Mouse (Mus musculus): Measurements from ENCODE around the gene Tmprss3. TPM values are rescaled to one million over a fixed set of nuclear protein-coding genes. Genes with fewer than 3 reads are reported as not detected.

The Tmprss3 gene
- polyA plus RNA-seq, 1 experiment from 2014 or later, result not detected

- Histone ChIP-seq H3K36me3 (ENCODE audit: insufficient read depth) (no peaks in the 10 kb centered on the region), H3K27me3 (ENCODE audit: insufficient read depth, low read length) (no peaks in the 10 kb centered on the region), H3K9me3 (ENCODE audit: low read depth, low read length) (no peaks in the 10 kb centered on the region), H3K9ac (no peak overlapping the region), H3K4me1 (ENCODE audit: insufficient read depth) (peaks cover 3% of the 10 kb centered on the region; the same call in 1 of the 2 replicates), H3K4me3 (ENCODE audit: low read depth, low read length) (no peak overlapping the region), H3K4me2 (no peak overlapping the region), H3K27ac (ENCODE audit: low read depth) (no peak overlapping the region)
- 84% methylated on average over 6 of the region's 6 CpGs for WGBS
- TF ChIP-seq CTCF (IDR thresholded peaks at IDR 0.05; ENCODE audit: low read depth), result no peak
- DNase-seq (no peak), ATAC-seq (ENCODE audit: insufficient read depth) (no peak)
These were observed 3.6 kb downstream of the Tmprss3 start for GRCm38 (mm10) chr17:31195207-31195606.

GRCm38 (mm10) chr17:31193360-31193759 lies 5.4 kb downstream of the Tmprss3 start:
- no peak overlapping the region for H3K4me2 ChIP-seq
- no peak overlapping the region for H3K4me3 ChIP-seq (ENCODE audit: low read depth, low read length)
- H3K36me3 ChIP-seq (ENCODE audit: insufficient read depth), result no peaks in the 10 kb centered on the region
- DNase-seq (no peak), ATAC-seq (ENCODE audit: insufficient read depth) (no peak)
- H3K9ac ChIP-seq, result no peak overlapping the region
- no peaks in the 10 kb centered on the region for H3K9me3 ChIP-seq (ENCODE audit: low read depth, low read length)
- no peak for TF ChIP-seq CTCF (IDR thresholded peaks at IDR 0.05; ENCODE audit: low read depth)
- 69% methylated on average over 9 of the region's 9 CpGs for WGBS
- H3K4me1 ChIP-seq (ENCODE audit: insufficient read depth), result peaks cover 3% of the 10 kb centered on the region; the same call in 1 of the 2 replicates
- H3K27ac ChIP-seq (ENCODE audit: low read depth), result no peak overlapping the region
- H3K27me3 ChIP-seq (ENCODE audit: insufficient read depth, low read length), result no peaks in the 10 kb centered on the region

GRCm38 (mm10) chr17:31192663-31193062 lies 6.1 kb downstream of the Tmprss3 start:
- Histone ChIP-seq H3K4me1 (ENCODE audit: insufficient read depth) (peaks cover 3% of the 10 kb centered on the region; the same call in 1 of the 2 replicates), H3K9me3 (ENCODE audit: low read depth, low read length) (no peaks in the 10 kb centered on the region), H3K27ac (ENCODE audit: low read depth) (no peak overlapping the region), H3K4me2 (no peak overlapping the region), H3K4me3 (ENCODE audit: low read depth, low read length) (no peak overlapping the region), H3K9ac (no peak overlapping the region), H3K27me3 (ENCODE audit: insufficient read depth, low read length) (no peaks in the 10 kb centered on the region), H3K36me3 (ENCODE audit: insufficient read depth) (no peaks in the 10 kb centered on the region)
- no peak for ATAC-seq (ENCODE audit: insufficient read depth)
- 11% methylated on average over 2 of the region's 2 CpGs for WGBS
- DNase-seq, result no peak
- no peak for TF ChIP-seq CTCF (IDR thresholded peaks at IDR 0.05; ENCODE audit: low read depth)

- ATAC-seq (ENCODE audit: insufficient read depth), result no peak
- WGBS, result 72% methylated on average over 8 of the region's 8 CpGs
These were observed 7.0 kb downstream of the Tmprss3 start for GRCm38 (mm10) chr17:31191825-31192224.

GRCm38 (mm10) chr17:31187370-31187769 lies 11.4 kb downstream of the Tmprss3 start:
- no peaks in the 10 kb centered on the region for H3K36me3 ChIP-seq (ENCODE audit: insufficient read depth)
- H3K9me3 ChIP-seq (ENCODE audit: low read depth, low read length), result no peaks in the 10 kb centered on the region
- WGBS, result 21% methylated on average over 4 of the region's 4 CpGs
- H3K4me3 ChIP-seq (ENCODE audit: low read depth, low read length), result no peak overlapping the region
- H3K27me3 ChIP-seq (ENCODE audit: insufficient read depth, low read length), result no peaks in the 10 kb centered on the region
- no peaks in the 10 kb centered on the region for H3K4me1 ChIP-seq (ENCODE audit: insufficient read depth)
- DNase-seq, result peak; percentile 87
- peak; percentile 93 for TF ChIP-seq CTCF (IDR thresholded peaks at IDR 0.05; ENCODE audit: low read depth)
- no peak overlapping the region for H3K27ac ChIP-seq (ENCODE audit: low read depth)
- no peak; the same call in 1 of the 2 replicates for ATAC-seq (ENCODE audit: insufficient read depth)
- H3K9ac ChIP-seq, result no peak overlapping the region
- H3K4me2 ChIP-seq, result no peak overlapping the region

More at GRCm38 (mm10) chr17:31191825-31192224, 7.0 kb downstream of the Tmprss3 start:
- no peaks in the 10 kb centered on the region for H3K27me3 ChIP-seq (ENCODE audit: insufficient read depth, low read length)
- peaks cover 3% of the 10 kb centered on the region; the same call in 1 of the 2 replicates for H3K4me1 ChIP-seq (ENCODE audit: insufficient read depth)
- H3K4me2 ChIP-seq, result no peak overlapping the region
- H3K36me3 ChIP-seq (ENCODE audit: insufficient read depth), result no peaks in the 10 kb centered on the region
- DNase-seq, result no peak
- H3K9ac ChIP-seq, result no peak overlapping the region
- no peak overlapping the region for H3K27ac ChIP-seq (ENCODE audit: low read depth)
- H3K4me3 ChIP-seq (ENCODE audit: low read depth, low read length), result no peak overlapping the region
- no peak for TF ChIP-seq CTCF (IDR thresholded peaks at IDR 0.05; ENCODE audit: low read depth)
- H3K9me3 ChIP-seq (ENCODE audit: low read depth, low read length), result no peaks in the 10 kb centered on the region

GRCm38 (mm10) chr17:31184269-31184990 lies 14.3 kb downstream of the Tmprss3 start:
- no peak overlapping the region for H3K4me3 ChIP-seq (ENCODE audit: low read depth, low read length)
- no peaks in the 10 kb centered on the region for H3K36me3 ChIP-seq (ENCODE audit: insufficient read depth)
- H3K27me3 ChIP-seq (ENCODE audit: insufficient read depth, low read length), result no peaks in the 10 kb centered on the region
- no peak overlapping the region for H3K9ac ChIP-seq
- WGBS, result 64% methylated on average over 12 of the region's 12 CpGs
- no peak overlapping the region for H3K27ac ChIP-seq (ENCODE audit: low read depth)
- no peaks in the 10 kb centered on the region for H3K4me1 ChIP-seq (ENCODE audit: insufficient read depth)
- TF ChIP-seq CTCF (IDR thresholded peaks at IDR 0.05; ENCODE audit: low read depth), result no peak
- ATAC-seq (ENCODE audit: insufficient read depth) (no peak), DNase-seq (no peak)
- no peak overlapping the region for H3K4me2 ChIP-seq
- no peaks in the 10 kb centered on the region for H3K9me3 ChIP-seq (ENCODE audit: low read depth, low read length)

GRCm38 (mm10) chr17:31183180-31183974 lies 15.4 kb downstream of the Tmprss3 start:
- Histone ChIP-seq H3K4me1 (ENCODE audit: insufficient read depth) (no peaks in the 10 kb centered on the region), H3K9ac (no peak overlapping the region), H3K27ac (ENCODE audit: low read depth) (peak overlapping the region; percentile 20; the same call in 1 of the 2 replicates), H3K4me2 (no peak overlapping the region), H3K27me3 (ENCODE audit: insufficient read depth, low read length) (no peaks in the 10 kb centered on the region), H3K4me3 (ENCODE audit: low read depth, low read length) (no peak overlapping the region), H3K9me3 (ENCODE audit: low read depth, low read length) (no peaks in the 10 kb centered on the region), H3K36me3 (ENCODE audit: insufficient read depth) (no peaks in the 10 kb centered on the region)
- no peak for TF ChIP-seq CTCF (IDR thresholded peaks at IDR 0.05; ENCODE audit: low read depth)
- DNase-seq (peak; percentile 18), ATAC-seq (ENCODE audit: insufficient read depth) (no peak)
- 40% methylated on average over 12 of the region's 12 CpGs for WGBS
